Mouse (Mus musculus) heart, postnatal 10 days (tissue): ENCODE data around the gene Cib3. TPM values are rescaled to one million over a fixed set of nuclear protein-coding genes. Genes with fewer than 3 reads are reported as not detected.

Experiments
- DNase-seq, 2 experiments: peaks; one replicate each; pipeline ENCODE4 v3.0.0; 2021
- intact Hi-C: fragments of 180-260 bp; cut with DNase I; formaldehyde crosslinking; loops from one replicate; pipeline ENCODE4 v1.15.1; 2025
- total RNA-seq, 2 experiments: library from RNA; stranded (reverse); gene quantifications; 2 replicates each; pipeline ENCODE4 v1.2.3; 2021

Cib3 gene
- total RNA-seq, result not detected

GRCm38 (mm10) chr8:72212751-72213150 lies at the start of gene Cib3:
Gene Cib3, minus strand, starts transcription at chr8:72212837.
- no peak for DNase-seq
- intact Hi-C loops, result no loop called here

GRCm38 (mm10) chr8:72261872-72262271 lies 49.2 kb upstream of the Cib3 start:
- intact Hi-C loops, result loop anchor here (1.0 kb wide), 1 partner anchor 104 kb away; no protein-coding TSS in a partner anchor
- peak; percentile 65 to 68 for DNase-seq

- DNase-seq, result no peak
- intact Hi-C loops, result no loop called here
Observed at GRCm38 (mm10) chr8:72261431-72261830, 48.8 kb upstream of the Cib3 start.

GRCm38 (mm10) chr8:72261019-72261418 lies 48.4 kb upstream of the Cib3 start:
- intact Hi-C loops, result no loop called here
- peak; percentile 82 to 87 for DNase-seq

GRCm38 (mm10) chr8:72260585-72260984 lies 47.9 kb upstream of the Cib3 start:
- intact Hi-C loops, result no loop called here
- no peak for DNase-seq

- DNase-seq, result no peak
- intact Hi-C loops, result no loop called here
Observed at GRCm38 (mm10) chr8:72259862-72260261, 47.2 kb upstream of the Cib3 start.

GRCm38 (mm10) chr8:72257902-72258238 lies 45.2 kb upstream of the Cib3 start:
- no peak for DNase-seq

GRCm38 (mm10) chr8:72257171-72257901 lies 44.7 kb upstream of the Cib3 start:
- DNase-seq, result peak; percentile 63 to 76
- intact Hi-C loops, result loop anchor here (1.0 kb wide), 1 partner anchor 80 kb away; no protein-coding TSS in a partner anchor

More at GRCm38 (mm10) chr8:72257902-72258238, 45.2 kb upstream of the Cib3 start:
- intact Hi-C loops, result loop anchor here (1.0 kb wide), 1 partner anchor 81 kb away; no protein-coding TSS in a partner anchor

GRCm38 (mm10) chr8:72244610-72245009 lies 32.0 kb upstream of the Cib3 start:
- intact Hi-C loops, result loop anchor here (5.0 kb wide), 1 partner anchor 67 kb away; no protein-coding TSS in a partner anchor
- DNase-seq, result no peak

- intact Hi-C loops, result loop anchor here (5.0 kb wide), 1 partner anchor 65 kb away; no protein-coding TSS in a partner anchor
- DNase-seq, result no peak
Observed at GRCm38 (mm10) chr8:72242226-72242625, 29.6 kb upstream of the Cib3 start.

- intact Hi-C loops, result loop anchor here (5.0 kb wide), 1 partner anchor 64 kb away; no protein-coding TSS in a partner anchor
- DNase-seq, result peak in 1 of 2 experiments; percentile 13
Observed at GRCm38 (mm10) chr8:72240951-72241350, 28.3 kb upstream of the Cib3 start.

GRCm38 (mm10) chr8:72240403-72240763 lies 27.7 kb upstream of the Cib3 start:
- intact Hi-C loops, result loop anchor here (5.0 kb wide), 1 partner anchor 63 kb away; no protein-coding TSS in a partner anchor
- DNase-seq, result no peak

- intact Hi-C loops, result loop anchor here (5.0 kb wide), 1 partner anchor 62 kb away; no protein-coding TSS in a partner anchor
- peak; percentile 98 to 99 for DNase-seq
Observed at GRCm38 (mm10) chr8:72239499-72240402, 27.1 kb upstream of the Cib3 start, which contains the start of gene Ap1m1. Gene Ap1m1, plus strand, starts transcription at chr8:72240018.

- intact Hi-C loops, result no loop called here
Observed at GRCm38 (mm10) chr8:72222656-72223055, 10.0 kb upstream of the Cib3 start.

GRCm38 (mm10) chr8:72220758-72221157 lies 8.1 kb upstream of the Cib3 start:
- no peak for DNase-seq
- intact Hi-C loops, result no loop called here

More at GRCm38 (mm10) chr8:72222656-72223055, 10.0 kb upstream of the Cib3 start:
- DNase-seq, result no peak

GRCm38 (mm10) chr8:72219541-72220363 lies 7.1 kb upstream of the Cib3 start, which contains the start of gene Fam32a:
Gene Fam32a, plus strand, starts transcription at chr8:72219730.
- peak; percentile 91 to 94 for DNase-seq
- intact Hi-C loops, result loop anchor here (5.0 kb wide), 1 partner anchor 42 kb away; no protein-coding TSS in a partner anchor

- intact Hi-C loops, result loop anchor here (5.0 kb wide), 1 partner anchor 42 kb away; no protein-coding TSS in a partner anchor
Observed at GRCm38 (mm10) chr8:72218781-72219540, 6.3 kb upstream of the Cib3 start.

GRCm38 (mm10) chr8:72215871-72216270 lies 3.2 kb upstream of the Cib3 start:
- intact Hi-C loops, result loop anchor here (5.0 kb wide), 1 partner anchor 39 kb away; no protein-coding TSS in a partner anchor
- DNase-seq, result no peak

More at GRCm38 (mm10) chr8:72218781-72219540, 6.3 kb upstream of the Cib3 start:
- DNase-seq, result no peak

- peak in 1 of 2 experiments; percentile 10 for DNase-seq
- intact Hi-C loops, result loop anchor here (5.0 kb wide), 1 partner anchor 38 kb away; no protein-coding TSS in a partner anchor
Observed at GRCm38 (mm10) chr8:72215060-72215459, 2.4 kb upstream of the Cib3 start.
